Mouse (Mus musculus) forebrain, embryonic 16.5 days (tissue): ENCODE results near the gene Fbxo40. TPM values are rescaled to one million over a fixed set of nuclear protein-coding genes. Genes with fewer than 3 reads are reported as not detected.

Experiments
- ATAC-seq: fragments of 200-750 bp; cut with Nextera tagmentation; 2 replicates; pipeline ENCODE4 v1.8.0; 2017; ENCODE audit warnings: mild to moderate bottlenecking, moderate library complexity
- H3K27ac ChIP-seq: fragments of 300-500 bp; sonication (generic); 2 replicates; pipeline ENCODE4 v1.5.1; 2014; ENCODE audit warnings: low read length, control low read depth
- H3K27me3 ChIP-seq: fragments of 300-500 bp; sonication (generic); replicated peaks from 2 replicates; pipeline ENCODE4 v1.6.1; 2014; ENCODE audit warnings: low read length; ENCODE audit not compliant: control insufficient read depth, insufficient read depth
- H3K36me3 ChIP-seq: fragments of 300-500 bp; sonication (generic); 2 replicates; pipeline ENCODE4 v1.6.1; 2014; ENCODE audit not compliant: control insufficient read depth, insufficient read depth
- H3K4me1 ChIP-seq: fragments of 300-500 bp; sonication (generic); replicated peaks from 2 replicates; pipeline ENCODE4 v1.6.1; 2014; ENCODE audit warnings: low read length; ENCODE audit not compliant: control insufficient read depth, insufficient read depth
- H3K4me2 ChIP-seq: fragments of 300-500 bp; sonication (generic); 2 replicates; pipeline ENCODE4 v1.6.1; 2014; ENCODE audit warnings: mild to moderate bottlenecking, low read length, control low read depth
- H3K4me3 ChIP-seq: fragments of 300-500 bp; sonication (generic); replicated peaks from 2 replicates; pipeline ENCODE4 v1.5.1; 2014; ENCODE audit warnings: mild to moderate bottlenecking, low read length, control low read depth
- H3K9ac ChIP-seq: fragments of 300-500 bp; sonication (generic); replicated peaks from 2 replicates; pipeline ENCODE4 v1.6.1; 2014; ENCODE audit warnings: low read depth, low read length, control low read depth
- H3K9me3 ChIP-seq: fragments of 300-500 bp; sonication (generic); 2 replicates; pipeline ENCODE4 v1.6.1; 2016; ENCODE audit warnings: low read length; ENCODE audit not compliant: control insufficient read depth
- WGBS: fragments of 180-500 bp; shearing (Covaris S2); extraction: QIAGEN DNeasy Blood & Tissue Kit; methylation state at CpG from one replicate; pipeline ENCODE4 v1.1.7; 2014; 5-methylcytosine and 5-hydroxymethylcytosine counted together
- polyA plus RNA-seq: library from polyadenylated mRNA; unstranded; fragments of >200 nt; fragmentation: Nextera tagmentation; extraction: Ambion mirVana; gene quantifications from 2 replicates; pipeline ENCODE4 v1.2.1, GENCODE M21; 2015

The Fbxo40 gene
- polyA plus RNA-seq, 1 experiment from 2014 or later = 0.08 TPM

- Histone ChIP-seq H3K27me3 (no peaks in the 10 kb centered on the region), H3K9ac (no peak overlapping the region), H3K4me3 (no peak overlapping the region), H3K4me1 (no peaks in the 10 kb centered on the region), H3K27ac (no peak overlapping the region), H3K9me3 (no peaks in the 10 kb centered on the region), H3K4me2 (no peak overlapping the region), H3K36me3 (no peaks in the 10 kb centered on the region)
- no peak for ATAC-seq
- 28% methylated on average over 4 of the region's 4 CpGs for WGBS
Observed at GRCm38 (mm10) chr16:36951029-36951428, 39.2 kb downstream of the Fbxo40 start.

GRCm38 (mm10) chr16:36949614-36950336 lies 40.5 kb downstream of the Fbxo40 start:
- H3K36me3 ChIP-seq = no peaks in the 10 kb centered on the region
- ATAC-seq = no peak
- no peak overlapping the region for H3K4me3 ChIP-seq
- no peaks in the 10 kb centered on the region for H3K27me3 ChIP-seq
- 0 out of 2 replicates have a peak, but pooled peaks cover 2% of the 10 kb centered on the region for H3K4me1 ChIP-seq
- no peak overlapping the region for H3K9ac ChIP-seq
- 70% methylated on average over 8 of the region's 8 CpGs for WGBS
- H3K4me2 ChIP-seq = no peak overlapping the region
- no peaks in the 10 kb centered on the region for H3K9me3 ChIP-seq
- H3K27ac ChIP-seq = no peak overlapping the region

DNA sequence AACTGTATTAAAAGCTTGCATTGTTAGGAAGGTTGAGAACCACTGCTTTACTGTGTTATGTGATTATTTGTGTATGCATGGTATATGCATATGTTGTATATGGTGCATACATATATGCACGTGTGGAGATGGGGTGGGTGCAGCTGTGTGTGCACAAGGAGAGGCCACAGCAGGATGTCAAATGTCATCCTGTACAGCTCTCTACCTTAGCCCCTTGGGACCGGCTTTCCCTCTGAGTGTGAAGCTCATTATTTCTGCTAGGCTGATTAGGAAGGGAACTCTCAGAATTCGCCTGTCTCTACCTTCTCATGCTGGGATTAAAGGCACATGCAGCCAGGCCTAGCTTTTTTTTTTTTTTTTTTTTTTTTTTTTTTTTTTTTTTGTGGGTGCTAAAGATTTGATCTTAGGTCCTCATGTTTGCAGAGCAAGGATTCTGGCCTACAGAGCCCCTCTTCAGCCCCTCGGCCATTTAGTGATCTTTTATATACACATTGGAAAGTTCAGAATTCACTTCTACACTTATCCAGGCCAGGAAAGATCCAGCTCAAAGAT lies 42.5 kb downstream of the Fbxo40 start:
- Histone ChIP-seq H3K4me3 (no peak overlapping the region), H3K4me2 (no peak overlapping the region), H3K9me3 (no peaks in the 10 kb centered on the region), H3K9ac (no peak overlapping the region), H3K27me3 (no peaks in the 10 kb centered on the region), H3K4me1 (0 out of 2 replicates have a peak, but pooled peaks cover 2% of the 10 kb centered on the region), H3K36me3 (no peaks in the 10 kb centered on the region), H3K27ac (no peak overlapping the region)
- ATAC-seq = no peak
- WGBS = 48% methylated on average over 4 of the region's 4 CpGs

GRCm38 (mm10) chr16:36946459-36947159 lies 43.7 kb downstream of the Fbxo40 start:
- ATAC-seq = no peak
- 84% methylated on average over 8 of the region's 8 CpGs for WGBS

DNA sequence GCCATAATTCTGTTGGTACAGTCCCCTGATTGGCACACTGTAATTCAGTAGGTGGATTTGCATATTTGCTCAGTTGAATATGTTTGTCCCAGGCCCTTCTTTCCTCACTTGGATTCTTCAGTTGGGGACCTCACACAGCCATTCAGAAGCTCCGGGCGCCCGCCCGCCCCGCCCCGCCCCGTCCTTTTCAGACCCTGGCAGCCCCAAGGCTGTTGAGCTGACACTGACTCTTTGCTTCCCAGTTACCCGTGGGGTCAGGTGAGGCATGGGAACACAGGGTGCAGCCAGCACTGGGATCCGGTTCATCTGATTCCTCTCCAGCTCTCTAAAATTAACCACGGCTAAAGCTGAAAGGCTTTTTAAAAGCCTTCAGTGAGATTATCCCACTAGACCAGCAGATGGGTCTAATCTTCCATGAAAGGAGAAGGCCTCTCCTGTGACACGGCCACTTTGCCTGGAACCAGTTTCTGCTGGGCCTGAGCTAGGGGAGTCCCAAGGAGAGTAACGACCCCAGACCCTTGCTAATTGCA lies 45.3 kb downstream of the Fbxo40 start:
- H3K4me1 ChIP-seq = 0 out of 2 replicates have a peak, but pooled peaks cover 6% of the 10 kb centered on the region
- H3K27ac ChIP-seq = no peak overlapping the region
- no peak overlapping the region for H3K4me3 ChIP-seq
- no peaks in the 10 kb centered on the region for H3K36me3 ChIP-seq
- 3% methylated on average over 11 of the region's 12 CpGs for WGBS
- peak; percentile 58 for ATAC-seq
- no peaks in the 10 kb centered on the region for H3K27me3 ChIP-seq
- no peaks in the 10 kb centered on the region for H3K9me3 ChIP-seq
- no peak overlapping the region for H3K4me2 ChIP-seq
- no peak overlapping the region for H3K9ac ChIP-seq

More at GRCm38 (mm10) chr16:36946459-36947159, 43.7 kb downstream of the Fbxo40 start:
- H3K27me3 ChIP-seq = no peaks in the 10 kb centered on the region
- H3K9ac ChIP-seq = no peak overlapping the region
- no peaks in the 10 kb centered on the region for H3K36me3 ChIP-seq
- 0 out of 2 replicates have a peak, but pooled peaks cover 6% of the 10 kb centered on the region for H3K4me1 ChIP-seq
- no peak overlapping the region for H3K27ac ChIP-seq
- no peak overlapping the region for H3K4me2 ChIP-seq
- H3K9me3 ChIP-seq = no peaks in the 10 kb centered on the region
- H3K4me3 ChIP-seq = no peak overlapping the region

- Histone ChIP-seq H3K4me2 (no peak overlapping the region), H3K4me1 (0 out of 2 replicates have a peak, but pooled peaks cover 6% of the 10 kb centered on the region), H3K27me3 (no peaks in the 10 kb centered on the region), H3K27ac (no peak overlapping the region), H3K9ac (no peak overlapping the region), H3K4me3 (no peak overlapping the region), H3K9me3 (no peaks in the 10 kb centered on the region), H3K36me3 (no peaks in the 10 kb centered on the region)
- ATAC-seq = no peak
- 97% methylated on average over 3 of the region's 3 CpGs for WGBS
Observed at GRCm38 (mm10) chr16:36943591-36943990, 46.7 kb downstream of the Fbxo40 start.

DNA sequence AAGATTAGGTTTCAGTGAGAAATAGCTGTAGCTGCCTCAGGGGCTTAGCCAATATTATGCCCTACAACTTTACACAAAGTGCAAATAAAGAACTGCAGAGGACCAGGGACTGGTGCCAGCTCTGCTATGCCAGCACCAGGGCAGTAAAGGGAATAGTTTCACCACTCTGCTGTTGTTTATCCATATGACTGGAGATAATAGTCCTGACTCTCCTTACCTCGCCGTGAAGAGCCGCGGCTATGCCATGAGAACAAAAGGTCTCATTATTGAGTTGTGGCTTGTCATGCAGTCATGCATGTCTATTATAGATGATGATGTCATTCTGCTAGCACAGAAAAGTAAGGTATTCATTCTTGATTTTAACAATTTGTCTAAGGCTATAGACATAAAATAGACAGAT lies 48.4 kb downstream of the Fbxo40 start:
- no peak for ATAC-seq
- WGBS = 24% methylated on average over 4 of the region's 4 CpGs
- Histone ChIP-seq H3K4me3 (no peak overlapping the region), H3K36me3 (no peaks in the 10 kb centered on the region), H3K9me3 (no peaks in the 10 kb centered on the region), H3K27ac (no peak overlapping the region), H3K4me1 (0 out of 2 replicates have a peak, but pooled peaks cover 6% of the 10 kb centered on the region), H3K9ac (no peak overlapping the region), H3K27me3 (no peaks in the 10 kb centered on the region), H3K4me2 (no peak overlapping the region)

DNA sequence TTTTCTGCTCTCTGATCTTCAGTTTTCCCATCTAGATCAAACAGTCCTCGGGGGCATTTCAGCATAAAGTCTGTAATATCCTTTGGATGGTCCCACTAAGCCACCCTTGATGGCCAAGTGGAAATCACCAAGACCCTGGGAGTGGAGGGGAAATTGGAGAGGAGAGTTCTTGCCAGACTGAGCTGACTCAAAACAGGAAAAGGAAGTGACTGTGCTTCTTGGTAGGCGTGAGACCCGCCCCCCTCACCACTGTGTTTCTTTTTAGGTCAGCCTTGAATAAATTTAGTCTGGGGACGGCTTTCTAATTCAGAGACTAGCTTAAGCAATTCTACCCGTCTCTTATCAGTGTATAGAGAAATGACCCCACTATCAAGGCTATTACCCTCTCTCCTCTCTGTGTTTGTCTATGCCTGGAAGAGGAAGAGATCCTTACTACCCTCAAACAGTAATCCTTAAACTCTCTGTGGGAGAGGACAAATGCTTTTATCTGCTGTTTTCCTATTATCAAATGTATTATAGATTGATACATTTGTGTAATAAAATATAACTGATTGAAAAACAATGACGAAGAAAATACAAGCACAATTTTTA lies 49.0 kb downstream of the Fbxo40 start:
- Histone ChIP-seq H3K36me3 (no peaks in the 10 kb centered on the region), H3K27ac (no peak overlapping the region), H3K9me3 (no peaks in the 10 kb centered on the region), H3K4me1 (0 out of 2 replicates have a peak, but pooled peaks cover 6% of the 10 kb centered on the region), H3K4me3 (no peak overlapping the region), H3K27me3 (no peaks in the 10 kb centered on the region), H3K4me2 (no peak overlapping the region), H3K9ac (no peak overlapping the region)
- 76% methylated on average over 6 of the region's 6 CpGs for WGBS
- no peak for ATAC-seq

DNA sequence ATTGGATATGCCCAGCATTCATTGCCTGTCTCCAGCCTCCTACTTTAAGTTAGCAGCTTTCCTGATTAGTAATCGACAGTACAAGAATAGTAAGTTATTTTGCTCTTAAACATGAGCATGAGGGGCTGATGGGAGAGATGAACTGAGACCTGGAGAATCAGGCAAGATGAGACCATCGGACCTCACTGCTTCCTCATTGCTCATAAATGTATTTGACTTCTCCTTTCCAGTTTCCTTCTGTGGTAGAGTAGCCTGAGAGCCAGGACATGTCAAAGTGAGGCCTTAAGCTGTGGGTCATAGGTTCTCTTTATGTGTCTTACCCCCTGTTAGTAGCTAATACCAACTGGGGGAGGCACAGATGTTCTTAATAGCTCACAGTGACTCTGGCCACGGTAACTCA lies 54.5 kb downstream of the Fbxo40 start:
- no peak overlapping the region for H3K4me3 ChIP-seq
- no peak overlapping the region for H3K9ac ChIP-seq
- H3K27me3 ChIP-seq = no peaks in the 10 kb centered on the region
- H3K36me3 ChIP-seq = peaks cover 12% of the 10 kb centered on the region
- H3K4me1 ChIP-seq = no peaks in the 10 kb centered on the region
- ATAC-seq = no peak
- no peaks in the 10 kb centered on the region for H3K9me3 ChIP-seq
- H3K27ac ChIP-seq = no peak overlapping the region
- no peak overlapping the region for H3K4me2 ChIP-seq
- WGBS = 93% methylated on average over 3 of the region's 3 CpGs
